Mouse (Mus musculus): Measurements from ENCODE around the gene Lrriq4. TPM values are rescaled to one million over a fixed set of nuclear protein-coding genes. Genes with fewer than 3 reads are reported as not detected.

Lrriq4 gene
- total RNA-seq (2015; ENCODE audit: low replicate concordance) (not detected in 2 replicates), total RNA-seq (2017; ENCODE audit: low replicate concordance) (not detected in 2 replicates)

DNA sequence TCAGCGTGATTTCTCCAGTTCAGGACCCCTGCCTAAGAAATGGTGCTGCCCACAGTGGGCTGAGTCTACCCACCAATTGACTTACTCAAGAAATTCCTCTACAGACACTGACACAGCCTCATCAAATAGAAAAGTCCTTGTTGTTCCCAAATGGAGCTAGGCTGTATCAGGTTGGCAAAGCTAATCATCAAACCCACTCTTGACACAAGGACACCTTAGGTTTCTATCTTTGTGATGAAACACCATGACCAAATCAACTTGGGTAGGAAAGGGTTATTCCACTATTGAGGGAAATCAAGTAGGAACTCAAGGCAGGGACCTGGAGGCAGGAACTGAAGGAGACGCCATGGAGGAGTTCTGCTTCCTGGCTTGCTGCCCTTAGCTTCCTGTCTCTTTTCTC, at the start of gene Lrriq4:
Lrriq4 (plus strand) TSS at position 301 of the 400 bp plus-strand sequence.
- ATAC-seq (replicated peaks; ENCODE audit: low FRiP score, poor library complexity, severe bottlenecking): no peak

DNA sequence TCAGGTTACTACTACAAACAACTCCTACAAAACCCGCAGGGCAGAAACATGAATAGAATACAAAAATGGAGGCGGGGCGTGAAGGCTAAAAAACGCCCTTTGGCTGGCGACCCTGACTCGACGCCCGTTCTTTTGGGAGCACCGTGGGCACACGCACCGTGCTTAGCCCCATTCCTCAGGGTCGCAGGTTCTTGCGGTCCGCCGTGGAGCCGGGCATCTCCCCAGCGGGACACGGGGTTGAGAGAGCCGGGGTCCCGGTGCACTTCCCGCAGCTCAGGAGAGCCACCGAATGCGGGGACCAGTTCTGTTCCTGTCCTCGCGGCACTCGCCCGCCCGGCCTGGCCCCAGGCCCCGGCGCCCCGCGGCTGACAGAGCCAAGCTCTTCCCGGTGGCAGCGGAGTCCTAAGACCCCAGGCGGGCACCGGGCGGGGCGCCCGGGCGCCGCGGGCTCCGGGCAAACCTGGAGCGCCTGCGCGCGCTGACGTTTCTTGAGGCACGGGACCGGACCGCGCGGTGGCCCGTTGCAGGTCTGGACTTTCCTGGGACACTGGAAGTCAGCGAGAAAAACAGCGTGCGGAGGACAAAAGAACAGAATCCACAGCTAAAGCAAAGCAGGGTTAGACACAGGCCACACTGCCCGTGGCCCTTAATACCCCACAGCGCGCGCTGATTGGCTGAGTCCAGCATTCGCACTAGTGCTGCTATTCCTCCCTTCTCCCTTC, 49.0 kb upstream of the Lrriq4 start:
- ATAC-seq (replicated peaks; ENCODE audit: low FRiP score, poor library complexity, severe bottlenecking): no peak

DNA sequence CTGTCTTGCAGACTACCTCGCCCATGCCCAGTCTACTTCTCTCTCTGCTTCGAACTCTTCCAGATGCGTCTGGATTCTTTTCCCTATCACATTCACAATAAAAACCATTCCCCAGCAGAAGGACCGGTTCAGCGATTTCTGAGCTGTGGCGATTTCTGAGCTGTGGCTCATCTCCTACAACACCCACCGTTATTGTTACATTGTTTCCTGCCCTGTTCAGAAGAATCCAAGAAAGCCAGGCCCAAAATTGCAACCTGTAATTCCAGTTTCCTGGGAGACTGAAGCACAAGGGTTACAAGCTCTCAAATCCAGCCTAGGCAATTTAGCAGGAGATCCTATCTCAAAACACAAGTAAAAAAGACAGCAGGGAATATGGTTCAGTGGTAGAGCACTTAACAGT, 47.0 kb upstream of the Lrriq4 start:
- ATAC-seq (replicated peaks; ENCODE audit: low FRiP score, poor library complexity, severe bottlenecking): no peak

DNA sequence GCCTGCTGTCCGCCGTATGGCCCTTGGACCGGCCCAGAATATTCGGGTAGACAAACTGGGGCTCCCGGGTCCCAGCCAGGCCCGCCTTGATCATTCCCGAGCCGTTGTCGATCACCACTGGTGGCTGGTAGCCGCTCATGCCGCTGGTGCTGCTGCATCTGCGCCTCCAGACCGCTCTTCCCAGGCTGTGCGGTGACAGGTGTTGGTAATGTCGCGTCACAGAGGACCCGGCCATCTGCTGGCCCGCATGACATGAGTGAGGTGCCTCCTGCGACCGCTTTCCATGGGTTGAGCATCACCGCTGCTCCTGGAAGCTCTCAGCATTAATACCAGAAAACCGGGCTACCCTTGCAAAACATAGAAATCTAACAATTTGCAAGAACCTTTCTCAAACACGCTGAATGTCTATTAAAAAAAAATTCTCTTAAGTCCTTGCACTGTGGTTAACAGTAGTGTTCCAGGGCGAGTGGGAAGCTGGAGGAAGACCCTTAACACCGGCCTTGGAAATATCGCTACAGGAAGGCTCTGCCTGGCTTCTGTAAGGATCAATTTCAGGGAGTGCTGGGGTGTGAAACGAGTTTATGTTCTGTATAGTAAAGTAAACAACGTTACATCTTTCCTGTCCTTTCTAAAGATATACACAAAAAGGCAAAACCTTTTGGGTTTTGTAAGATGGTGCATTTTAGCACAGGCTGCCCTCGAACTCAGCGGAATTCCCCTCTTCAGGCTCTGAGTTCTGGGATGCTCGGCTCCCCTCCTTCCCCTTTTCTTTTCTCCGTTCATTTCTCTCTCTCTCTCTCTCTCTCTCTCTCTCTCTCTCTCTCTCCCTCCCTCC, 44.4 kb upstream of the Lrriq4 start, which contains the start of gene Actrt3:
Actrt3 (minus strand) TSS at position 229 of the 835 bp plus-strand sequence.
- peak; percentile 23; the same call in 1 of the 2 replicates for ATAC-seq (replicated peaks; ENCODE audit: low FRiP score, poor library complexity, severe bottlenecking)

DNA sequence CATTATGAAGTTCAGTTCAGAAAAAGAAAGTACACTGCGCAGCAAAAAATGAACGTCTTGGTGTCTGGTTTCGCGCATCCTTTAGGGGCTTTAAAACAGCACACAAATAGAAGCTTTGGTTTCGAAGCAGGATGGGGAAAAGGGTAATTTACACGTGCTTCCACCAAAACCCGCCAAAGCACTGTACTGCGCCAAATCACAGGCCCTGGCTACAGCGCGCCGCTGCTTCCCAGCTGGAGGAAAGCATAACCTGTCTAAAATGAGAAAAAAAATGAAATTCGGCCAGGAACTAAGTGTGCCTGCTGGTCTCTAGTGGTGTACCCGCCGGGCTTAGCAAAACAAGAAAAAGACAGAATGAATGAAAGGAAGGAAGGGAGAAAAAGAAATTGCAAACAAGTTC, 43.6 kb upstream of the Lrriq4 start:
- 0 out of 2 replicates have a peak, but pooled peaks have one; percentile 7 for ATAC-seq (replicated peaks; ENCODE audit: low FRiP score, poor library complexity, severe bottlenecking)

DNA sequence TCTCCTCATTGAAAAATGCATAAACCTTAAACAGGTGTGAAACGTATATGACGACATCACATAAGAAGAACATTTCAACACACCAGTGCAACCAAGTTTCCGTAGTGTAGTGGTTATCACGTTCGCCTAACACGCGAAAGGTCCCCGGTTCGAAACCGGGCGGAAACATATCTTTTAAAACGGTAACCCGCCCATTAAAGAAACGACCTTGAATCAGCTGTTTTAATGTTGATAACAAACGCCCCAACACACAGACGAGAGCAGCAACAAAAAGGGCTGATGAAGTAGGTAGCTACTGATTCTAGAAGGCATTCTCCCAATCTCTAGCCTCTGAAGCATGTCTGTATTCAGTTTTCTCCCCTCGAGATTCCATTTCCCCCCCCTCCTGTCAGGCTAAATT, 43.1 kb upstream of the Lrriq4 start:
- ATAC-seq (replicated peaks; ENCODE audit: low FRiP score, poor library complexity, severe bottlenecking): peak; percentile 49

DNA sequence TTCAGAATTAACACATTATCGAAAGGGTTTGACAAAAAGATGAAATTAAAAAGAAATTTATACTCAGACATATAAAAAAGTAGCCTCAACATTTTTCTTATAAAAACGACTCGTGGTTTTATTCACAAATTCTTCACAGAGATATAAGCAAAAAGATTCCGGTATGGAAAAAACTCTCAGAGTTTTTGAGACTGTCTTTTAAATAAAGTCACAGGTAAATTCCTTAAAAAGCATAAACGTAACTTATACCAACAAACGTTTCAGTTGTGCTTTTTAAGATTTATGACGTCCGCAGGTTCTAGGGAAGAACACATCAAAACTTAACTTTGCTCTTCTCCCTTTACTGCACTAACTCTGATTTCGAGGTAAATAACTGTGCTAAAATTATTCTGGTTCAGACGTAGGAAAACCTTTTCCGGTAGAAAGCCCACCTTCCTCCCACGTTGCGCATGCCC, 42.7 kb upstream of the Lrriq4 start:
- peak; percentile 70; the same call in 1 of the 2 replicates for ATAC-seq (replicated peaks; ENCODE audit: low FRiP score, poor library complexity, severe bottlenecking)

DNA sequence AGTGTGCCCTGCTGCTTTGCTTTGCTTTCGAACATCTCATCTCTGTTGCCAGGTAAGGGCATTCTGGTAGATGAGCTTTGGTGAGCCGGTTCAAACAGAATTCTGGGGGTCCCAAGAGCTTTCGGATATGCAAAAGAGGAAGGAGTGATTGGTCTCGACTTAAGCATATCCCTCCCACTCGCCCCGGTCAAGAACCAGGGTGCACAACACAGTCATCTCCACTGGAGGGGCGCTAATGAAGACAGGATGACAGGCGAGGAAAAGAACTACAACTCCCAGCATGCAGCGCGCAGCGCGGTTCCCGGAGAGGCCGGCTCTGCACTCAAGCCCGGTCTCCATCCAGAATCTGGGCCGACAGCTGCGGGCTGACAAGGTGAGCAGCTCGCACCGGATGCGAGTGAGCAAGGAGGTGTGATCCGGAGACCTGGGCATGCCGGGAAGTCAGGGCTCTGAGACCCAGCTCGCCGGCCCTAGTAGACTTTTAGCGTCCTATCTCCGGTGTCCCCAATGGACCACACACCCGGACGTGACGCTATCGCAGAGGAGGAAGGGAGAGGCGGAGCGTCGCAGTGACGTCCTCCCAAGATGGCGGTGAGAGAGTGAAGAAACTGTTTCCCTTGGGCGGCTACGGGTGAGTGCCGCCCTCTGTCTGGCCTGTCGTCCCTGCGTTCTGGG, 42.1 kb upstream of the Lrriq4 start, which contains the start of gene Mynn:
Mynn (plus strand) TSS at position 1 of the 675 bp plus-strand sequence.
- ATAC-seq (replicated peaks; ENCODE audit: low FRiP score, poor library complexity, severe bottlenecking): peak; percentile 89

DNA sequence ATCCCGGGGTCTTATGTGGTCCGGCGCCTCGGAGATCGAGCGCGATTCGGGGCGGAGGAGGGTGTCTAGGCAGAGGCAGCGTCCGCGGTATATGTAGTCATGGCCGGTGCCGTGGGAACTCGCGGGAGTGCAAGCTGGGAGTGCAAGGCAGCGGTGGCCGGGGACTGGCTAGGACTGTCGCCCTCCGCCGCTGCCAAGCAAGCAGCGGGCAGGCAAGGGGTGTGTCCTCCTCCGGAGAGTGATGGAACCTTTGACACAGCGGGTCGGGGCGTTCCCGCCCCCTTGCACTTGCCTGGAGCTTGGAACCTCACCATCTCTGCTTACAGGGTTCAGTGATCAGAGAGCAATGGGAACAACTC, 41.6 kb upstream of the Lrriq4 start:
- peak; percentile 67 for ATAC-seq (replicated peaks; ENCODE audit: low FRiP score, poor library complexity, severe bottlenecking)

DNA sequence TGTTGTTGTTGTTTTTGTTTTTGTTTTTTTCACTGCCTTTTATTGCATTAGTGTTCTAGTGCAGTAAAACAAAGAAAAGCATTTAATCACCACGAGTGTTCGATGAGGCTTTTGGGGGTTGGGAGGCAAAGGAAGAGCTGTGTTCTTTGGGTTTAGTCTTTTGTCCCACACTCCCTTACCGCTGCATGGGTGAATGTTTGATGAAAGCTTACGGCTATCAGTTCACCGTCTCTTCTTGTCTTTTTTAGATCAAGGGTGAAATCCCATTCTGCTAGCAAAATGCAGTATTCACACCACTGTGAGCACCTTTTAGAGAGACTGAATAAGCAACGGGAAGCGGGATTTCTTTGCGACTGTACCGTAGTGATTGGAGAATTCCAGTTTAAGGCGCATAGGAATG, 41.1 kb upstream of the Lrriq4 start:
- no peak for ATAC-seq (replicated peaks; ENCODE audit: low FRiP score, poor library complexity, severe bottlenecking)

DNA sequence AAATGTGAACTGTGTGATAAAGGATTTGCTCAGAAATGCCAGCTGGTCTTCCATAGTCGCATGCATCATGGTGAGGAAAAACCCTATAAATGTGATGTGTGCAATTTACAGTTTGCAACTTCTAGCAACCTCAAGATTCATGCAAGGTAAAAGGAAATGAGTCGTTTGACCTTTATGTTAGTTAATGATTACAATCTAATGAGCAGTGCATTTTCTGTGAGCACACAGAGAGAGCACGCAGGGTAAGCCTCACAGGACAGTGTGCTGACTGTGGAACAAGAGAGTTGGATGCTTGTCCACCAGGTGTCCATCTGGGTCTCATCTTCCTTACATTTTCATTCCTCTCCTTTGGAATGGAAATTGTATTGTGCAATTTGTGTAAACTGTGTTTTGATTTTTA, 35.3 kb upstream of the Lrriq4 start:
- no peak for ATAC-seq (replicated peaks; ENCODE audit: low FRiP score, poor library complexity, severe bottlenecking)

DNA sequence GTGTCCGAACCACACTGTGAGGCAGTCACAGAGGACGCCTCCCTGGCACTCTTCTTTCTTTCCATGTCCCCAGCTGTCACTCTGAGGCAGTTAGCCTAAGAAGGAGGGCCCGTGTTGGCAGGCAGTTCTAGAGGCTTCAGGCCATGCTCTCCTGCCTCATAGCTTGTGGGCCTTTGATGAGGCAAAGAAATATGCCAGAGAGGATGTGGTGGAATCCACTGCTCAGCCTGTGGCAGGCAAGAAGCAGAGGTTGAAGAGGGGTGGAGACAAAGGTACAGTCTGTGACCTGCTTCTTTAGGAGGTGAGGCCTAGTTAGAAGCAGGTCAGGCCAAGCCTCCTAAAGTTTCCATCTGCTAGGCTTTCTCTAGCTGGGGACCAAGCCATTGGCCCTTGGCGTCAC, 33.4 kb upstream of the Lrriq4 start:
- ATAC-seq (replicated peaks; ENCODE audit: low FRiP score, poor library complexity, severe bottlenecking): no peak

DNA sequence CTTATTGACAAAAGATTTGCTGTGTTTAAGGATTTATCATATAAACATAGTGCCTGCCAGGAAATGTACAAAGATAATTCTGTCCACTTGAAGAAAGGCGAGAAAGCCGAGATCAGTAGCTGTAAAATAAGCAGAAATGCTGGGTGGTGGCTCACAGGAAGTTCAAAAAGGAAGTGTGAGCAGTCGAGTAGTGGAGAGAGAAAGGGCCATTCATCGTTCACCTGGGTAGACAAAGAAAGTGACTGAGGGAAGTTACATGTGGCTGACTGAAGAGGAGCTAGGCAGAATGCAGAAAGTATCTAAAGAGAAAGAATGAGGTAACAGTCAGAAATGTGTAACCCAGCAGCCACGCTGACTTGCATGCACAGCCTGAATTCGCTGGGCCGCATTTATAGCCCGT, 24.2 kb upstream of the Lrriq4 start:
- ATAC-seq (replicated peaks; ENCODE audit: low FRiP score, poor library complexity, severe bottlenecking): no peak

DNA sequence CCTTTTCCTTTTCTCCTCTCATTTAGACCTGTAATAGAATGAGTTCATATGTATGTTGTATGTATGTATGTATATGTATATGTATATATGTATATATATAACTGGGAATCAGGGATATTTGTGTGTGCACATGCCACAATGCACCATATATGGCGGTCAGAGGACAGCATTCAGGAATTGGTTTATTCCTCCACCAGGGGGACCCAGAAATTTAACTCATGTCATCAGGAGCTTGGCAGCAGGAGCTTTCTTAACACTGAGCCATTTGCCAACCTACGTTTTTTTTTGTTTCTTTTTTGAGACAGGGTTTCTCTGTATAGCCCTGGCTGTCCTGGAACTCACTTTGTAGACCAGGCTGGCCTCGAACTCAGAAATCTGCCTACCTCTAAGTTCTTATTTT, 10.6 kb upstream of the Lrriq4 start:
- no peak for ATAC-seq (replicated peaks; ENCODE audit: low FRiP score, poor library complexity, severe bottlenecking)

DNA sequence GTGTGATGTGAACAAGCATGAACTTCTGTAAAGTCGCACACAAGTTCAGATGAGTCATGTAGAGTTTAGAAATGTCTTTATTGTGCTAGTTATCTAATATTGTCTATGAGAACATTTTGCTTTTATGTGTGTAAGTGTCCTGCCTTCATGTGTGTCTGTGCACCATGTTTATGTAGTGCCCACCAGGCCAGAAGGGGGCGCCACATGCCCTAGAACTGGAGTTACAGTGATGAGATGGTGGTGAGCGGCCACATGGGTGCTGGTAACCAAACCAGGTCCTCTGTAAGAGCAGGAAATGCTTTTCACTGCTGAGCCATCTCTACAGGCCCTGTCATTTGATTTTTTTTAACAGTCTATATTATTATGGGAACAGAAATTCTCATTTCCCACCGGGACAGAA, 8.7 kb upstream of the Lrriq4 start:
- ATAC-seq (replicated peaks; ENCODE audit: low FRiP score, poor library complexity, severe bottlenecking): no peak

DNA sequence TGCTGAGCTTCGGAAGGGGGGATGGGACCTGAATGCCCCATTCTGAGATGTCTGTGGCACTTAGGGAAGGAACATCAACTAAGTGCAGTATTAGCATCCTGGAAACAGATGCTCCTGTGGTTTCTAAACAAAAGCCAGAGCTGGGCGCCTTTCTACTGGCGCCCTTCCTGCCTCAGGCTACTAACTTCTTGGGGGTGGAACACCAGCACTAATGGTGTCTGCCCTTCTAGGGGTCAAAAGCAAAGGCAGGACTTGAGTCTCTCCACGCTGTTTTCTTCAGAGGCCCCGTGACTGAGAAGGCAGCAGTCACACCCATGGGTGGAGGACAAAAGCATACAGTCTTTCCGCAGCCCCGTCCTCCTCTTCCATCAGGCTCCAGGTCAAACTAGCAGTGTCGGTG, 2.5 kb downstream of the Lrriq4 start:
- no peak for ATAC-seq (replicated peaks; ENCODE audit: low FRiP score, poor library complexity, severe bottlenecking)

DNA sequence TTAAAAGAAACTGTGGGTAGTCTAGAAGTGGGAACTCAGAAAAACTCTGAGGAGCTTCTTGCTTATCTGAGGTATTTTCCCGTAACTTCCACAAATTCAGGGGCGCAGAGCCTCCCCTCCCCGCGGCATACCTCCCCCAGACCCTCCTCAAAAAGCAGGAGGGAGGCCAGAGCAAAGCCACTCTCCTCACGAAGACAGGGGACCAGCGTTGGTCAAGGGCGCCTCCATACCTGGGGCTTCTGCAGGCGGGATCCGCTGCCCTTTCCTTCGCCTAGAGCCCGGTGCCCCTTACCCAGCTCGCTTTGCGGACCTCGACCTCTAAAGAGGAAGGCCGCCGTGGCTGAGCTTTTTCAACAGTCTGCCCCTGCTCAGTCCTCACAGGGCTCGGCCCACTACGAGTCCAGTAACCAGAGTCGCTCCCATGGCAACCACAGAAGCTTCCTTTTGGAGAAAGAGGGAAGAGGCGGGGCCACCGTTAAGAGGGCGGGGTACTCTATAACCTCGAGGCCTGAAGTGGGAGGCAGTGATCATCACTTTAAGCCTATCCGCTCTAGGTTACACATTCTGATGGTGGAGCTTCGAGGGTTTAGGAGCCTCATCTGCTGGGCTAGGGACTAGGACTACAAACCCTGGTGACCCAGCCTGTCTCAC, 3.3 kb downstream of the Lrriq4 start, which contains the start of gene Lrrc34:
Lrrc34 (minus strand) TSS at position 430 of the 651 bp plus-strand sequence.
- ATAC-seq (replicated peaks; ENCODE audit: low FRiP score, poor library complexity, severe bottlenecking): no peak

DNA sequence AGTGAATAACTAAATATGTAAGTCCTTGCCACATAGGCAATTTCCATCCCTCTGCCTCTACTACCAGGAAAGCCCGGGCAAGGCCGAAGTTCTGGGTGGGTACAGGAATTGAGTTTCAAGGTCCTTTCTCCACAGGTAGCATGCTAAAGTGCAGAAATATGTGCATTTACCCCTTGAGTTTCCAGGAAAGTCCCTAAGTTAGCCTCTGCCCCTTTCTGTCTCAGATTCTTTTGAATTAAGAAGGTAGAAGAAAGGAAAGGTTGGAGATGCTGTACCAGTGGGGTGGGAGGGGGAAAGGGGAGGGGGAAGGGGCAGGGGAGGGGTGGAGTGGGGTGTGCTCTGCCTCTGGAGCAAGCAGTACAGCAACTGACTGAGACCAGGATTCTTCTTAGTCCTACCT, 4.2 kb downstream of the Lrriq4 start:
- no peak for ATAC-seq (replicated peaks; ENCODE audit: low FRiP score, poor library complexity, severe bottlenecking)

DNA sequence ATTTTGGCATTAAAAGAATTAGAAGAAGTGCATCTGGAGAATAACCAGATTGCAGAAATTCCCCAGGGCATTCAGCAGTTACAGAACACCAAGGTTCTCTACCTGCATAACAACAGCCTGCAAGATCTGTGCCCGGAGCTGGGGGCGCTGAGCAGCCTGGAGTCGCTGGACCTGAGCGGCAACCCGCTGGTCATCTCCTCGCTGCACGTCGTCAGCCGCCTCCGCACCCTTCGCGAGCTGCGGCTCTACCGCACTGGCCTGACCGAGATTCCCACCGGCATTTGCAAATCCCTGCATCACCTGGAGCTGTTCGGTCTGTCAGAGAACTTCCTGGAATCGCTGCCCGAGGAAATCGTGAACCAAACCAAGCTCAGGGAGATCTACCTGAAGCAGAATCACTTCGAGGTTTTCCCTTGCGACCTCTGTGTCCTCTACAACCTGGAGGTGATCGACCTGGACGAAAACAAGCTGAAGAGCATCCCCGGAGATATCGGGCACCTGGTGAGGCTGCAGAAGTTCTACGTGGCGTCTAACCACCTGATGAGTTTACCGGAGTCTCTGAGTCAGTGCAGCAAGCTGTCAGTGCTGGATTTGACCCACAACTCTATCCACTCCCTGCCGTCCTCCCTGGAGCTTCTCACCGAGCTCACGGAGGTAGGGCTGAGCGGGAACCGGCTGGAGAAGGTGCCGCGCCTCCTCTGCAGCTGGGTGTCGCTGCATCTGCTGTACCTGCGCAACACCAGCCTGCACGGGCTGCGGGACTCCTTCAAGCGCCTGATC, 5.9 kb downstream of the Lrriq4 start:
- 0 out of 2 replicates have a peak, but pooled peaks have one; percentile 25 for ATAC-seq (replicated peaks; ENCODE audit: low FRiP score, poor library complexity, severe bottlenecking)
